Mouse (Mus musculus): ENCODE data around the gene 1300017J02Rik. TPM values are rescaled to one million over a fixed set of nuclear protein-coding genes. Genes with fewer than 3 reads are reported as not detected.
"Not testable (repeated sequence)": the region's sequence is repeated elsewhere in the genome, so short reads cannot be mapped to it uniquely, and the experiment has no call there.

Gene 1300017J02Rik
- polyA plus RNA-seq (2015; fragmentation: Nextera tagmentation; extraction: Ambion mirVana), result 2.3 and 4.0 TPM in 2 replicates

- no peaks in the 10 kb centered on the region for H3K27me3 ChIP-seq (ENCODE audit: control insufficient read depth, insufficient read depth, low read depth, low read length)
- ATAC-seq (ENCODE audit: low read depth), result peak; percentile 97
- H3K4me3 ChIP-seq (ENCODE audit: low read length), result peak within 1 kb of the TSS; percentile 86
- H3K4me2 ChIP-seq (ENCODE audit: low read depth, low read length), result peak within 1 kb of the TSS; percentile 72
- H3K27ac ChIP-seq (ENCODE audit: low read length), result peak within 1 kb of the TSS; percentile 88
- peaks cover 17% of the 10 kb centered on the region for H3K4me1 ChIP-seq (replicated peaks; ENCODE audit: control insufficient read depth, insufficient read depth, low read length)
- WGBS, result under 1% methylated on average over 33 of the region's 49 CpGs
- H3K36me3 ChIP-seq (ENCODE audit: control insufficient read depth, insufficient read depth, low read length), result peaks cover 12% of the 10 kb centered on the region
- H3K9me3 ChIP-seq (ENCODE audit: control insufficient read depth, low read length), result no peaks in the 10 kb centered on the region
- peak within 1 kb of the TSS; percentile 94 for H3K9ac ChIP-seq (ENCODE audit: low read length)
These were observed at the start of gene 1300017J02Rik, which contains the start of gene Topbp1 for GRCm38 (mm10) chr9:103304927-103305326. Gene 1300017J02Rik (minus strand): TSS chr9:103305082. Gene Topbp1 (plus strand): TSS chr9:103305215.

GRCm38 (mm10) chr9:103353500-103354260 is 48.8 kb upstream of the 1300017J02Rik start:
- not testable (repeated sequence) for H3K4me3 ChIP-seq (ENCODE audit: low read length); H3K27ac ChIP-seq (ENCODE audit: low read length); H3K9ac ChIP-seq (ENCODE audit: low read length); H3K4me2 ChIP-seq (ENCODE audit: low read depth, low read length); ATAC-seq (ENCODE audit: low read depth); H3K9me3 ChIP-seq (ENCODE audit: control insufficient read depth, low read length); H3K27me3 ChIP-seq (ENCODE audit: control insufficient read depth, insufficient read depth, low read depth, low read length); H3K4me1 ChIP-seq (replicated peaks; ENCODE audit: control insufficient read depth, insufficient read depth, low read length)
- WGBS, result 67% methylated on average over 5 of the region's 7 CpGs
- peaks cover 29% of the 10 kb centered on the region for H3K36me3 ChIP-seq (ENCODE audit: control insufficient read depth, insufficient read depth, low read length)

- peaks cover 36% of the 10 kb centered on the region for H3K36me3 ChIP-seq (ENCODE audit: control insufficient read depth, insufficient read depth, low read length)
- H3K4me2 ChIP-seq (ENCODE audit: low read depth, low read length), result no peak overlapping the region
- H3K4me1 ChIP-seq (replicated peaks; ENCODE audit: control insufficient read depth, insufficient read depth, low read length), result no peaks in the 10 kb centered on the region; the same call in 1 of the 2 replicates
- H3K9me3 ChIP-seq (ENCODE audit: control insufficient read depth, low read length), result no peaks in the 10 kb centered on the region
- no peak for ATAC-seq (ENCODE audit: low read depth)
- H3K27me3 ChIP-seq (ENCODE audit: control insufficient read depth, insufficient read depth, low read depth, low read length), result no peaks in the 10 kb centered on the region
- no peak overlapping the region for H3K4me3 ChIP-seq (ENCODE audit: low read length)
- H3K27ac ChIP-seq (ENCODE audit: low read length), result no peak overlapping the region
- H3K9ac ChIP-seq (ENCODE audit: low read length), result no peak overlapping the region
These were observed 43.9 kb upstream of the 1300017J02Rik start for GRCm38 (mm10) chr9:103348791-103349190.

GRCm38 (mm10) chr9:103347996-103348490 is 43.2 kb upstream of the 1300017J02Rik start:
- Histone ChIP-seq H3K9me3 (ENCODE audit: control insufficient read depth, low read length) (no peaks in the 10 kb centered on the region), H3K27ac (ENCODE audit: low read length) (no peak overlapping the region), H3K4me1 (replicated peaks; ENCODE audit: control insufficient read depth, insufficient read depth, low read length) (no peaks in the 10 kb centered on the region; the same call in 1 of the 2 replicates), H3K4me3 (ENCODE audit: low read length) (no peak overlapping the region), H3K9ac (ENCODE audit: low read length) (no peak overlapping the region), H3K36me3 (ENCODE audit: control insufficient read depth, insufficient read depth, low read length) (peaks cover 42% of the 10 kb centered on the region), H3K27me3 (ENCODE audit: control insufficient read depth, insufficient read depth, low read depth, low read length) (no peaks in the 10 kb centered on the region), H3K4me2 (ENCODE audit: low read depth, low read length) (no peak overlapping the region)
- 68% methylated on average over 1 of the region's 1 CpGs for WGBS
- no peak for ATAC-seq (ENCODE audit: low read depth)

- peaks cover 44% of the 10 kb centered on the region for H3K36me3 ChIP-seq (ENCODE audit: control insufficient read depth, insufficient read depth, low read length)
- H3K9ac ChIP-seq (ENCODE audit: low read length), result no peak overlapping the region
- ATAC-seq (ENCODE audit: low read depth), result no peak
These were observed 42.2 kb upstream of the 1300017J02Rik start for GRCm38 (mm10) chr9:103347045-103347444.

GRCm38 (mm10) chr9:103336912-103337311 is 32.0 kb upstream of the 1300017J02Rik start:
- no peak for ATAC-seq (ENCODE audit: low read depth)
- Histone ChIP-seq H3K27ac (ENCODE audit: low read length) (no peak overlapping the region), H3K4me3 (ENCODE audit: low read length) (no peak overlapping the region), H3K36me3 (ENCODE audit: control insufficient read depth, insufficient read depth, low read length) (peaks cover 69% of the 10 kb centered on the region), H3K27me3 (ENCODE audit: control insufficient read depth, insufficient read depth, low read depth, low read length) (no peaks in the 10 kb centered on the region), H3K9ac (ENCODE audit: low read length) (no peak overlapping the region), H3K4me2 (ENCODE audit: low read depth, low read length) (no peak overlapping the region), H3K4me1 (replicated peaks; ENCODE audit: control insufficient read depth, insufficient read depth, low read length) (no peaks in the 10 kb centered on the region), H3K9me3 (ENCODE audit: control insufficient read depth, low read length) (no peaks in the 10 kb centered on the region)

More at GRCm38 (mm10) chr9:103347045-103347444, 42.2 kb upstream of the 1300017J02Rik start:
- Histone ChIP-seq H3K9me3 (ENCODE audit: control insufficient read depth, low read length) (no peaks in the 10 kb centered on the region), H3K27me3 (ENCODE audit: control insufficient read depth, insufficient read depth, low read depth, low read length) (no peaks in the 10 kb centered on the region), H3K27ac (ENCODE audit: low read length) (no peak overlapping the region), H3K4me2 (ENCODE audit: low read depth, low read length) (no peak overlapping the region), H3K4me3 (ENCODE audit: low read length) (no peak overlapping the region), H3K4me1 (replicated peaks; ENCODE audit: control insufficient read depth, insufficient read depth, low read length) (no peaks in the 10 kb centered on the region; the same call in 1 of the 2 replicates)
- 72% methylated on average over 4 of the region's 4 CpGs for WGBS

GRCm38 (mm10) chr9:103332663-103333062 is 27.8 kb upstream of the 1300017J02Rik start:
- H3K4me3 ChIP-seq (ENCODE audit: low read length), result no peak overlapping the region
- H3K27ac ChIP-seq (ENCODE audit: low read length), result no peak overlapping the region
- H3K36me3 ChIP-seq (ENCODE audit: control insufficient read depth, insufficient read depth, low read length), result peaks cover 60% of the 10 kb centered on the region
- no peak for ATAC-seq (ENCODE audit: low read depth)
- no peaks in the 10 kb centered on the region for H3K9me3 ChIP-seq (ENCODE audit: control insufficient read depth, low read length)
- H3K4me2 ChIP-seq (ENCODE audit: low read depth, low read length), result no peak overlapping the region
- H3K9ac ChIP-seq (ENCODE audit: low read length), result no peak overlapping the region
- no peaks in the 10 kb centered on the region for H3K4me1 ChIP-seq (replicated peaks; ENCODE audit: control insufficient read depth, insufficient read depth, low read length)
- H3K27me3 ChIP-seq (ENCODE audit: control insufficient read depth, insufficient read depth, low read depth, low read length), result no peaks in the 10 kb centered on the region
- WGBS, result 79% methylated on average over 6 of the region's 6 CpGs

GRCm38 (mm10) chr9:103326449-103326848 is 21.6 kb upstream of the 1300017J02Rik start:
- Histone ChIP-seq H3K27me3 (ENCODE audit: control insufficient read depth, insufficient read depth, low read depth, low read length) (no peaks in the 10 kb centered on the region), H3K4me2 (ENCODE audit: low read depth, low read length) (no peak overlapping the region), H3K36me3 (ENCODE audit: control insufficient read depth, insufficient read depth, low read length) (peaks cover 59% of the 10 kb centered on the region), H3K4me1 (replicated peaks; ENCODE audit: control insufficient read depth, insufficient read depth, low read length) (no peaks in the 10 kb centered on the region), H3K9ac (ENCODE audit: low read length) (no peak overlapping the region), H3K27ac (ENCODE audit: low read length) (no peak overlapping the region), H3K4me3 (ENCODE audit: low read length) (no peak overlapping the region), H3K9me3 (ENCODE audit: control insufficient read depth, low read length) (no peaks in the 10 kb centered on the region)
- ATAC-seq (ENCODE audit: low read depth), result no peak
- 78% methylated on average over 9 of the region's 9 CpGs for WGBS

- Histone ChIP-seq H3K36me3 (ENCODE audit: control insufficient read depth, insufficient read depth, low read length) (peaks cover 63% of the 10 kb centered on the region), H3K27ac (ENCODE audit: low read length) (no peak overlapping the region), H3K27me3 (ENCODE audit: control insufficient read depth, insufficient read depth, low read depth, low read length) (no peaks in the 10 kb centered on the region), H3K4me2 (ENCODE audit: low read depth, low read length) (no peak overlapping the region), H3K4me3 (ENCODE audit: low read length) (no peak overlapping the region), H3K4me1 (replicated peaks; ENCODE audit: control insufficient read depth, insufficient read depth, low read length) (no peaks in the 10 kb centered on the region), H3K9me3 (ENCODE audit: control insufficient read depth, low read length) (no peaks in the 10 kb centered on the region), H3K9ac (ENCODE audit: low read length) (no peak overlapping the region)
- WGBS, result 44% methylated on average over 1 of the region's 2 CpGs
- ATAC-seq (ENCODE audit: low read depth), result no peak
These were observed 19.8 kb upstream of the 1300017J02Rik start for GRCm38 (mm10) chr9:103324678-103325077.

All from lung, embryonic 16.5 days (tissue).